Mouse (Mus musculus) liver, adult 2 months (tissue): ENCODE results near the gene Trappc1.

ENCODE experiments used
- CTCF ChIP-seq: fragments of 200-500 bp; IDR thresholded peaks from 2 replicates; pipeline ENCODE4 v1.5.1; 2011; ENCODE audit warnings: low read depth, low read length, control low read depth
- POLR2A ChIP-seq: fragments of 200-500 bp; IDR thresholded peaks from 2 replicates; pipeline ENCODE4 v1.6.1; 2011; ENCODE audit warnings: low read length, control low read depth; ENCODE audit not compliant: insufficient read depth; ENCODE audit errors: extremely low read depth

DNA sequence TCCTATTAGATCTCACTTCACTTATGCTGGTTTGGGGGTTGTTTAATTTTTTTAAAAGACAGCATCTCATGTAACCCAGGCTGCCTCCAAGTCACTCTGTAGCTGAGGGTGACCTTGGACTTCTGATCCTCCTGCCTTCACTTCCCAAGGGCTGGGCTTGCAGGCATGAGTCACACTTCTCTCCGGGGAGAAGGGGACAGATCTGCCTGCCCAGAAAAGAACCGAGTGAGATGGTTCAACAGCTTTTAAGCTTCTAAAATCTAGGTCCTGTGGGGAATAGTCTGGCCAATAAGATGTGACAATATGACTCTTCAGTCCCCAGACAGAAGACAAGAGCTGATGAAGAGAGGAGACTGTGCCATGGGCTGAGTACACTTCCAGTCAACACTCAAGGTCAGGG is 47.7 kb upstream of the Trappc1 start:
- TF ChIP-seq CTCF (no peak), POLR2A (no peak)
